Mouse (Mus musculus): ENCODE measurements around the gene Bicd2. TPM values are rescaled to one million over a fixed set of nuclear protein-coding genes. Genes with fewer than 3 reads are reported as not detected.

The Bicd2 gene
- polyA plus RNA-seq (2014; fragmentation: Nextera tagmentation; extraction: Ambion mirVana): 19.2 and 25.2 TPM in 2 replicates

GRCm38 (mm10) chr13:49341012-49341830, at the start of gene Bicd2:
Gene Bicd2, plus strand, starts transcription at chr13:49341585.
- H3K4me3 ChIP-seq (ENCODE audit: low read depth, low read length): peak within 1 kb of the TSS; percentile 91
- H3K4me1 ChIP-seq (ENCODE audit: control insufficient read depth, insufficient read depth, low read length): peaks cover 30% of the 10 kb centered on the region
- peak within 1 kb of the TSS; percentile 87 for H3K4me2 ChIP-seq (ENCODE audit: low read length)
- H3K36me3 ChIP-seq (ENCODE audit: control insufficient read depth, insufficient read depth, low read length): no peaks in the 10 kb centered on the region
- peak within 1 kb of the TSS; percentile 92 for H3K9ac ChIP-seq (ENCODE audit: low read length)
- ATAC-seq: peak; percentile 99
- H3K27ac ChIP-seq (ENCODE audit: low read depth, low read length): peak within 1 kb of the TSS; percentile 82
- H3K27me3 ChIP-seq (replicated peaks; ENCODE audit: control insufficient read depth, insufficient read depth, low read length): no peaks in the 10 kb centered on the region
- under 1% methylated on average over 74 of the region's 74 CpGs for WGBS
- DNase-seq (ENCODE audit: low spot score): peak; percentile 100
- H3K9me3 ChIP-seq (replicated peaks; ENCODE audit: control insufficient read depth, low read length): no peaks in the 10 kb centered on the region

- DNase-seq (ENCODE audit: low spot score) (no peak), ATAC-seq (no peak)
- no peaks in the 10 kb centered on the region for H3K27me3 ChIP-seq (replicated peaks; ENCODE audit: control insufficient read depth, insufficient read depth, low read length)
- H3K9ac ChIP-seq (ENCODE audit: low read length): no peak overlapping the region
- H3K4me1 ChIP-seq (ENCODE audit: control insufficient read depth, insufficient read depth, low read length): no peaks in the 10 kb centered on the region
- no peaks in the 10 kb centered on the region for H3K9me3 ChIP-seq (replicated peaks; ENCODE audit: control insufficient read depth, low read length)
- H3K27ac ChIP-seq (ENCODE audit: low read depth, low read length): no peak overlapping the region
- no peak overlapping the region for H3K4me3 ChIP-seq (ENCODE audit: low read depth, low read length)
- no peaks in the 10 kb centered on the region for H3K36me3 ChIP-seq (ENCODE audit: control insufficient read depth, insufficient read depth, low read length)
- no peak overlapping the region for H3K4me2 ChIP-seq (ENCODE audit: low read length)
- 94% methylated on average over 6 of the region's 6 CpGs for WGBS
These were observed 49.4 kb upstream of the Bicd2 start for GRCm38 (mm10) chr13:49291949-49292348.

DNA sequence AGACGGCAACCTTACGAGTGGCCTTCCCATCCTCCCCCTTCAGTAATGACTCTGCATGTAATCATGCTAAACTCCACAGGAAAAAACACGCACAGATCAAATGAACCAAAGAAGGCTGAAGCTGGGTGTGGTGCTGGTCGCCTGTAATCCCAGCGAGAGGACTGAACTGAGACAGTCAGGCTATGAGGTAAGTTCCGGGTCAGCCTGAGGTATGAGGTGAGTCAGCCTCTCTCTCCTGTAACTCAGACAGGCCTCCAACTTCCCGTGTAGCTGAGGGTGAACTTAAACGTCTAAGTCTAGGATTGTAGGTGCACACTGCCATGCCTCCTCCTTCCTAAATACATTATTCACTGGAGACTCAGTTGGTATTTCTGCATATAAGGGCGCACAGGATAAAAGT, 47.3 kb upstream of the Bicd2 start:
- Histone ChIP-seq H3K36me3 (ENCODE audit: control insufficient read depth, insufficient read depth, low read length) (no peaks in the 10 kb centered on the region), H3K4me2 (ENCODE audit: low read length) (no peak overlapping the region), H3K4me3 (ENCODE audit: low read depth, low read length) (no peak overlapping the region), H3K4me1 (ENCODE audit: control insufficient read depth, insufficient read depth, low read length) (no peaks in the 10 kb centered on the region), H3K27ac (ENCODE audit: low read depth, low read length) (no peak overlapping the region), H3K27me3 (replicated peaks; ENCODE audit: control insufficient read depth, insufficient read depth, low read length) (no peaks in the 10 kb centered on the region), H3K9ac (ENCODE audit: low read length) (no peak overlapping the region), H3K9me3 (replicated peaks; ENCODE audit: control insufficient read depth, low read length) (no peaks in the 10 kb centered on the region)
- DNase-seq (ENCODE audit: low spot score) (no peak), ATAC-seq (no peak)
- 87% methylated on average over 9 of the region's 9 CpGs for WGBS

GRCm38 (mm10) chr13:49296270-49296669, 45.1 kb upstream of the Bicd2 start:
- DNase-seq (ENCODE audit: low spot score) (no peak), ATAC-seq (no peak)
- Histone ChIP-seq H3K9me3 (replicated peaks; ENCODE audit: control insufficient read depth, low read length) (no peaks in the 10 kb centered on the region), H3K27me3 (replicated peaks; ENCODE audit: control insufficient read depth, insufficient read depth, low read length) (no peaks in the 10 kb centered on the region), H3K9ac (ENCODE audit: low read length) (no peak overlapping the region), H3K36me3 (ENCODE audit: control insufficient read depth, insufficient read depth, low read length) (no peaks in the 10 kb centered on the region), H3K4me3 (ENCODE audit: low read depth, low read length) (no peak overlapping the region), H3K27ac (ENCODE audit: low read depth, low read length) (no peak overlapping the region), H3K4me1 (ENCODE audit: control insufficient read depth, insufficient read depth, low read length) (no peaks in the 10 kb centered on the region), H3K4me2 (ENCODE audit: low read length) (no peak overlapping the region)
- 90% methylated on average over 6 of the region's 7 CpGs for WGBS

- Histone ChIP-seq H3K9me3 (replicated peaks; ENCODE audit: control insufficient read depth, low read length) (no peaks in the 10 kb centered on the region), H3K27ac (ENCODE audit: low read depth, low read length) (no peak overlapping the region), H3K4me2 (ENCODE audit: low read length) (no peak overlapping the region), H3K27me3 (replicated peaks; ENCODE audit: control insufficient read depth, insufficient read depth, low read length) (no peaks in the 10 kb centered on the region), H3K36me3 (ENCODE audit: control insufficient read depth, insufficient read depth, low read length) (no peaks in the 10 kb centered on the region), H3K4me1 (ENCODE audit: control insufficient read depth, insufficient read depth, low read length) (no peaks in the 10 kb centered on the region), H3K4me3 (ENCODE audit: low read depth, low read length) (no peak overlapping the region), H3K9ac (ENCODE audit: low read length) (no peak overlapping the region)
- no peak for DNase-seq (ENCODE audit: low spot score)
- no peak for ATAC-seq
- 91% methylated on average over 14 of the region's 14 CpGs for WGBS
These were observed 42.6 kb upstream of the Bicd2 start for GRCm38 (mm10) chr13:49298514-49299381.

DNA sequence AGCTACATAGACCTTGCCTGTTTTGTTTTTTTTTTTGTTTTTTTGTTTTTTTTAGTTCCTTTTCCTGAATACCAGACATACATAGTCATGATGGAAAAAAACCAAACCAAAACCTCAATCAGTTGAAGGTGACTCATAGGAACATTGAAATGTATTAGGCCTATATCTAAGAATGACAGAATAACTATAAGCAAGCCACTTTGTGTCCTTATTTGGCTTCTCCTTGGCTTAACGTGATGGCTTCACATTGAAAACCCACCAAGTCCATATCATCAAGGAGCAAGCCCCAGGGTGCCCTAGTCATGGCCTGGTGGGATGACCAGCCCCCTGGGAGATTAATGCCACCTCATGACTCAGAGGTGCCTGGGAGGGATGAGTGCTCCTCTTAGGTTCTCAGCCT, 40.6 kb upstream of the Bicd2 start:
- no peak for ATAC-seq
- Histone ChIP-seq H3K27ac (ENCODE audit: low read depth, low read length) (no peak overlapping the region), H3K4me3 (ENCODE audit: low read depth, low read length) (no peak overlapping the region), H3K27me3 (replicated peaks; ENCODE audit: control insufficient read depth, insufficient read depth, low read length) (no peaks in the 10 kb centered on the region), H3K36me3 (ENCODE audit: control insufficient read depth, insufficient read depth, low read length) (no peaks in the 10 kb centered on the region), H3K4me1 (ENCODE audit: control insufficient read depth, insufficient read depth, low read length) (no peaks in the 10 kb centered on the region), H3K9ac (ENCODE audit: low read length) (no peak overlapping the region), H3K9me3 (replicated peaks; ENCODE audit: control insufficient read depth, low read length) (no peaks in the 10 kb centered on the region), H3K4me2 (ENCODE audit: low read length) (no peak overlapping the region)
- 81% methylated on average over 1 of the region's 1 CpGs for WGBS
- no peak for DNase-seq (ENCODE audit: low spot score)

DNA sequence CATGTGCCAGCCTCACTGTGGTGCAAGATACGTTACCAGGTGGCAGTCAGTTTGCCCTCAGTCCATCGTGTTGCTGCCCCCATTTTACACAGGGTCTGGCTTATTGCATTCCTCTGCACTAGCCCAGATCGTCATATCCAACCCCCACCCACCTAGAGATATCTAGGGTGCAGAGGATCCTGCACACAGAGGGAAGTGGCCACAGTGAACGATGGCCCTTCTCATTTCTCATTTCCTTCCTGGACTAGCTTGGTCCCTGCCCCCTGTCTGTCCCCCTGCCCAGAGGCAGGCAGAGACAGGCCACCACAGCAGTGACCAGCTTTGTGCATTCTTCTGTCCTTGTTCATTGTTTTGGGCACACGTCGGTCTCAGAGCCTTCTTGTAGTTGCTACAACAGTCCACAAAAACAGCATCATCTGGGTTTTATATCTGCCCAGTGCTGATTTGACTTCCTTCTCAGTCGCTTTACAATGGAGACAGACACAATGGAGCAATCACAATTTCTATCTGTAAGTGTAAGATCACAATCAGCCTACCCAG, 34.5 kb upstream of the Bicd2 start:
- 83% methylated on average over 7 of the region's 7 CpGs for WGBS
- Histone ChIP-seq H3K27ac (ENCODE audit: low read depth, low read length) (no peak overlapping the region), H3K4me3 (ENCODE audit: low read depth, low read length) (no peak overlapping the region), H3K27me3 (replicated peaks; ENCODE audit: control insufficient read depth, insufficient read depth, low read length) (no peaks in the 10 kb centered on the region), H3K9ac (ENCODE audit: low read length) (no peak overlapping the region), H3K4me1 (ENCODE audit: control insufficient read depth, insufficient read depth, low read length) (no peaks in the 10 kb centered on the region), H3K9me3 (replicated peaks; ENCODE audit: control insufficient read depth, low read length) (no peaks in the 10 kb centered on the region), H3K36me3 (ENCODE audit: control insufficient read depth, insufficient read depth, low read length) (no peaks in the 10 kb centered on the region), H3K4me2 (ENCODE audit: low read length) (no peak overlapping the region)
- DNase-seq (ENCODE audit: low spot score) (no peak), ATAC-seq (no peak)

- WGBS: 46% methylated on average over 9 of the region's 10 CpGs
These were observed 33.9 kb upstream of the Bicd2 start for GRCm38 (mm10) chr13:49307311-49307969.

More at GRCm38 (mm10) chr13:49307311-49307969, 33.9 kb upstream of the Bicd2 start:
- no peaks in the 10 kb centered on the region for H3K36me3 ChIP-seq (ENCODE audit: control insufficient read depth, insufficient read depth, low read length)
- no peak overlapping the region for H3K9ac ChIP-seq (ENCODE audit: low read length)
- no peak overlapping the region for H3K27ac ChIP-seq (ENCODE audit: low read depth, low read length)
- ATAC-seq (no peak), DNase-seq (ENCODE audit: low spot score) (no peak)
- no peak overlapping the region for H3K4me2 ChIP-seq (ENCODE audit: low read length)
- no peaks in the 10 kb centered on the region for H3K4me1 ChIP-seq (ENCODE audit: control insufficient read depth, insufficient read depth, low read length)
- H3K9me3 ChIP-seq (replicated peaks; ENCODE audit: control insufficient read depth, low read length): no peaks in the 10 kb centered on the region
- H3K27me3 ChIP-seq (replicated peaks; ENCODE audit: control insufficient read depth, insufficient read depth, low read length): no peaks in the 10 kb centered on the region
- H3K4me3 ChIP-seq (ENCODE audit: low read depth, low read length): no peak overlapping the region
